Mouse (Mus musculus) brain, embryonic 14.5 days (tissue): ENCODE results near the gene B4galnt4. TPM values are rescaled to one million over a fixed set of nuclear protein-coding genes. Genes with fewer than 3 reads are reported as not detected.

ENCODE experiments used
- DNase-seq: peaks from one replicate; pipeline ENCODE4 v3.0.0-alpha.2; 2011; ENCODE audit warnings: low read depth
- CTCF ChIP-seq: fragments of 200-500 bp; IDR thresholded peaks from 2 replicates; pipeline ENCODE4 v1.5.1; 2012; ENCODE audit warnings: inconsistent platforms, mild to moderate bottlenecking, moderate library complexity, borderline replicate concordance; ENCODE audit not compliant: insufficient read depth, insufficient read length; ENCODE audit errors: extremely low read depth
- POLR2A ChIP-seq: fragments of 200-500 bp; IDR thresholded peaks from 2 replicates; pipeline ENCODE4 v1.6.1; 2012; ENCODE audit warnings: mild to moderate bottlenecking, inconsistent platforms, borderline replicate concordance; ENCODE audit not compliant: poor library complexity, insufficient read depth, insufficient read length, severe bottlenecking; ENCODE audit errors: extremely low read depth
- polyA plus RNA-seq: library from polyadenylated mRNA; depleted of rRNA; stranded (reverse); fragments of >200 nt; gene quantifications from 2 replicates; pipeline ENCODE4 v1.2.3, GENCODE M21; 2012; rRNA removed

Gene B4galnt4
- polyA plus RNA-seq, 1 experiment = 151 TPM

DNA sequence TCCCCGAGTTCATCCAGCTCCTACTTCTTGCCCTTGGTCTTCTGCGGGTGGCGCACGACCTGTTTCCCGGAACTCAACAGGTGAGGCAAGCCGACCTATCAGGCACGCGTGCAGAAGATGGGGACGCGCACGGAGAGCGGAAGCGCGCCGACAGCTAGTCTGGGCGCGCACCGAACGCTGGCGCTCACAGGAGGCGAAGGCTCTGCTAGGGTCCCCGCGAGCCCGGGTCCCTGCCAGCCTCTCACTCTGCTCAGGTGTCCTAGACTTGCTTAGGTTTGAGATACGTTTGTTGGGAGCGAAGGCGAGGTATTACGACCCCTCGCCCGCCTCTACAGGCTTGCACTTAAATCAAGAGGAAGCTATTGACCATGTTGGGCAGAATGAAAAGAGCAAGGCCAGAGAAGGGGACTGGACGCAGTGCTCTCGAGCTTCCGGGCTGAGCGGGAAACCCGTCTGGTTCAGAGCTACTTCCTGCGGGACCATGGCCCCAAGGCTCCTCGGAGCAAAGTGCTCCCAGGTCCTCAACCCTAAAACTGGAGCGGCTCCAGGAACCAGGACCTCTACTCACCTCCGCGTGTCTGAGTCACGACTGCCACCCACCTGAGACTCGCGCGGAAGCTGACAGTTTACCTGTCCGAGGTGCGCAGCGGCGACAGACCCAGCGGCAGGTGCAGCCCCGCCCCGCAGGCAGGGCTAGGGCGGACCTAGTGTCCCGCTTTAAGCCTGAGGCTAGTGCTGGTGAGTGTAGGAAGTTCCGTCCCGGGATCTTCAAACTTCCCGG, 39.2 kb downstream of the B4galnt4 start, which contains the start of gene Sigirr:
TSS of gene Sigirr (minus strand) at position 662 of the 781 bp plus-strand sequence.
- TF ChIP-seq CTCF (no peak), POLR2A (no peak)
- peak; percentile 53 for DNase-seq

DNA sequence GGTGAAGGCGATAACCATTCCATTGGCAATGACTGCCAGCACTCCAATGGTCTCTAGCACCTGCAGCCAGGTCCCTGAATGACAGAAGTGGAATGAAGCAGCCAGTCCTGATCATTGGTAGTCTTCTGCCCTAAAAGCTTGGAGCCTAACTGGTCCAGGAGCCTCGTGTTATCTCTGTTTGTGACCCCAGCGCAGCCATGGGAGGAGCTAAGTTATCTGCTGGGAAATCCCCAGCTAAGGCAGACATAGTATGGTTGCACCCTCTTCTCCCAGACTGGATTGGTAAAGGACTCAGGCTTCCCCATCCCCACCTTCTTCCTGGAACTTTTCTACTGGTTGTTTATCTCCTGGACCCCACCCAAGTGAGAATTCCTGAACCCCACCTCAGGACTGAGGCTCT, 42.3 kb downstream of the B4galnt4 start:
- DNase-seq = no peak
- TF ChIP-seq POLR2A = no peak
- TF ChIP-seq CTCF = no peak

DNA sequence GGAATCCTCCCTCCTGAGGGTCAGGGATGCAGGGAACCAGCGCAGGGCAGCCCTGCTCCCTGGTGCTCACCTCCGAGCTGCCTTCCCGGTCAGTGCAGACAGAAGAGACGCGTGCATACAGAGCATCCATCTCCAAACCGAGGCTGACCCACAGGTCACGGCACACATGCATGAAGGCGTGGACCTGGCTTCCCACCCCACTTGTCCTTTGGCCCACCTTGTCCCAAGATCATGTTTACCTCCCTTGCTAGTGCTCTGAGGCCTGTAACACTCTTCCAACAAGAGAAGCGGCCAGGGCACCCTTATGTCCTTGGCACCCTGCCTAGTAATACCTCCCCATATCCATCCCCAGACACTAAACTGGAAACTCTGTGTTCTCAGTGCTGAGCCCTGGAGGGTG, 55.0 kb downstream of the B4galnt4 start:
- DNase-seq = no peak
- TF ChIP-seq POLR2A (no peak), CTCF (no peak)

DNA sequence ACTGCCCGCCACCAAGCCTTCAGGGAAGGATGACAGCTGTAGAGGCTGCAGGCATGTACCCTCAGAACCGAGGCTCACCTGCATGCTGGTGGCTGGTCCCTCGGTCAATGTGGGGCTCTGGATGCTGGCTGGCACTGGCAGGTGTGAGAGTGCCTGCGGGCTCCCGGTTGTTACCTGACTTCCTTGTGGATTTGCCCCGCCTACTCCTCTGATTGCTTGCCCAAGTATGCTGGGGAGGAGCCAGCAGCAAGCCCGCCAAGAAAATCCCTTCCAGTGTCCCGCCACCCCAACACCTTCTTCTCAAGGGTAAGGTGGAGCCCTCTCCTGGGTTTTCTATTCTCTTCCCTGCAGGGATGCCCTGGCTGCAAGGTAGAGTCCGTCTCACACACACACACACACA, 56.7 kb downstream of the B4galnt4 start, which contains the start of gene Ano9:
TSS of gene Ano9 (minus strand) at position 171 of the 400 bp plus-strand sequence.
- TF ChIP-seq POLR2A = no peak
- TF ChIP-seq CTCF = no peak
- no peak for DNase-seq

DNA sequence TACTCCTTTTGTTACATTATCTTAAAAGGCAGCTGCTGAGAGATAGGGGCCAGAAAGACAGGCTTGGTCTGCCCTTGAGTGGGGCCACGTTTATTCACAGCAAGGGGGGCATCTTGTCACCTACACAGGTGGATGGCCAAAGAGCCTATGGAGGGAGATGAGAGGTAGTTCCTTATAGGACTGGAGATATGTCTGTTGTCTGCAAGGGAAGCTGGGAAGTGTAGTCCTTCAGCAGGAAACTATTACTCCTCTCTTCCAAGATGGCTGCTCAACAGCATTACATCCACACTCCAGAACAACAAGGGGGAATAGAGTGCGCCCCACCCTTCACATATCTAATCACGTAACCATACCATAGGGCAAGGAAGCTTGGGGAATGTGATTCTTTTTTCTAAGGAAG, 58.6 kb downstream of the B4galnt4 start:
- peak; percentile 22 for DNase-seq

DNA sequence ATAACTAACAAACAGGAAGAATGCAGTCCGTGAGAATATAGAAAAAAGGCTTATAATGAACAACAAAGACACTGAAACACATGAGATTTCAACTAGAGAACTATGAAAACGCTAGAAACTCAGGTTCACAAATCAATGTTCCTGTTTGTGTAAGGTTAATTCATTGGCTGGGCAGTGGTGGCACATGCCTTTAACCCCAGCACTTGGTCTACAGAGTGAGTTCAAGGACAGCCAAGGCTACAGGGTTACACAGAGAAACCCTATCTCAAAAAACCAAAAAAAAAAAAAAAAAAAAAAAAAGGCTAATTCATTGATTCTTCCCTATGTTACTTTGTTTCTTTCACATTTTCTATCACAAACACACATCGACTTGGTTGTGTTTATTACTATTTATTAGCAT, 59.7 kb downstream of the B4galnt4 start:
- TF ChIP-seq POLR2A = no peak
- DNase-seq = no peak

More for the DNA sequence above, 58.6 kb downstream of the B4galnt4 start:
- no peak for TF ChIP-seq POLR2A
- TF ChIP-seq CTCF = no peak

DNA sequence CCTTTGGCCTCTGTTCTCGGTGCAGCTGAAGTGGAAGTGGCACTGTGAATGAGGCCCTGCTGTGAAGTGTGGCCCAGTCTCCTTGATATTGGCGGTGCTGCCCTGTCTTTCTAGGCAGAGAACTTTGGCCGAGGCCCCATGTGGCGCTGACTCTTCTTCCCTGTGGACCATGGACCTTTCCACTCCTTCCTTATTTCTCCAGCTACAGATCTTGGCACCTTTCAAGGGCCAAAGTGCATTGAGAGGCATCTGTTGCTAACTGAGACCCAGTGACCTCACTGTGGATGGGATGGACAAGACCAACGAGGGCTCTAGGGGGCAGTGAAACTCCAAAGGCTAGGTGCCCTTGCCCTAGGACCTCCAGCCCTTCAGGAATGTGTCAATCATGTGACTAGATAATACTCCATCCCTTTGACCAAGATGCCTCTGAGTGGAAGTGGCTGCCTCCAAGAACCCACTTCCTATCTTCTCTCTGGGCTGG, 60.2 kb downstream of the B4galnt4 start:
- no peak for DNase-seq
- TF ChIP-seq CTCF = no peak

Other genes with a start within 250 kb of the B4galnt4 start
- 7.7 and 12.8 TPM in 2 replicates for gene Zfp941, start 238.9 kb upstream of the B4galnt4 start, polyA plus RNA-seq
- gene Urah, start 226.1 kb upstream of the B4galnt4 start, polyA plus RNA-seq = 0.25 TPM in 1 of 2 replicates, not detected in the other
- 0.23 TPM in 1 of 2 replicates, not detected in the other for gene Scgb1c1, start 215.6 kb upstream of the B4galnt4 start, polyA plus RNA-seq
- 0.06 and 0.07 TPM in 2 replicates for gene Odf3, start 213.3 kb upstream of the B4galnt4 start, polyA plus RNA-seq
- gene Gm45785, start 204.8 kb upstream of the B4galnt4 start, polyA plus RNA-seq = 0.19 and 0.21 TPM in 2 replicates
- 103 and 106 TPM in 2 replicates for gene Ric8a, start 204.1 kb upstream of the B4galnt4 start, polyA plus RNA-seq
- 26.9 and 32.1 TPM in 2 replicates for gene Bet1l, start 203.5 kb upstream of the B4galnt4 start, polyA plus RNA-seq
- gene Psmd13, start 179.1 kb upstream of the B4galnt4 start, polyA plus RNA-seq = 138 and 146 TPM in 2 replicates
- gene Sirt3, start 178.8 kb upstream of the B4galnt4 start, polyA plus RNA-seq = 41.3 and 46.9 TPM in 2 replicates
- not detected in 2 replicates for gene Cox8b, start 160.7 kb upstream of the B4galnt4 start, polyA plus RNA-seq
- 0.18 and 0.21 TPM in 2 replicates for gene Nlrp6, start 140.2 kb upstream of the B4galnt4 start, polyA plus RNA-seq
- 13.2 and 18.9 TPM in 2 replicates for gene Pgghg, start 119.7 kb upstream of the B4galnt4 start, polyA plus RNA-seq
- gene Ifitm5, start 110.8 kb upstream of the B4galnt4 start, polyA plus RNA-seq = 0.78 and 7.3 TPM in 2 replicates
- not detected in 2 replicates for gene Gm45717, start 105.2 kb upstream of the B4galnt4 start, polyA plus RNA-seq
- gene Ifitm2, start 105.1 kb upstream of the B4galnt4 start, polyA plus RNA-seq = 153 and 201 TPM in 2 replicates
- 23.4 and 31.8 TPM in 2 replicates for gene Ifitm1, start 93.9 kb upstream of the B4galnt4 start, polyA plus RNA-seq
- 13.0 and 26.1 TPM in 2 replicates for gene Ifitm3, start 50.3 kb upstream of the B4galnt4 start, polyA plus RNA-seq
- 0.73 and 0.77 TPM in 2 replicates for gene Ifitm6, start 43.2 kb upstream of the B4galnt4 start, polyA plus RNA-seq
- gene Gm17387, start 32.0 kb upstream of the B4galnt4 start, polyA plus RNA-seq = not detected in 2 replicates
- 2.5 and 2.9 TPM in 2 replicates for gene Pkp3, start 17.1 kb downstream of the B4galnt4 start, polyA plus RNA-seq
- gene Sigirr, start 39.5 kb downstream of the B4galnt4 start, polyA plus RNA-seq = 1.8 and 2.1 TPM in 2 replicates
- gene Ano9, start 56.7 kb downstream of the B4galnt4 start, polyA plus RNA-seq = 0.44 and 1.4 TPM in 2 replicates
- gene Ptdss2, start 61.3 kb downstream of the B4galnt4 start, polyA plus RNA-seq = 55.3 and 57.0 TPM in 2 replicates
- gene Rnh1, start 111.8 kb downstream of the B4galnt4 start, polyA plus RNA-seq = 35.2 and 41.2 TPM in 2 replicates
- gene Hras, start 132.9 kb downstream of the B4galnt4 start, polyA plus RNA-seq = 150 and 154 TPM in 2 replicates
- 19.8 and 22.8 TPM in 2 replicates for gene Lrrc56, start 133.1 kb downstream of the B4galnt4 start, polyA plus RNA-seq
- gene Lmntd2, start 153.0 kb downstream of the B4galnt4 start, polyA plus RNA-seq = 3.1 and 4.9 TPM in 2 replicates
- 25.0 and 39.3 TPM in 2 replicates for gene Rassf7, start 154.8 kb downstream of the B4galnt4 start, polyA plus RNA-seq
- gene Phrf1, start 167.7 kb downstream of the B4galnt4 start, polyA plus RNA-seq = 19.9 and 47.1 TPM in 2 replicates
- 1.3 and 1.6 TPM in 2 replicates for gene Irf7, start 205.4 kb downstream of the B4galnt4 start, polyA plus RNA-seq
- gene Cdhr5, start 215.7 kb downstream of the B4galnt4 start, polyA plus RNA-seq = 0.04 and 0.06 TPM in 2 replicates
- gene Sct, start 218.0 kb downstream of the B4galnt4 start, polyA plus RNA-seq = 2.4 and 3.8 TPM in 2 replicates
- 1.2 and 1.4 TPM in 2 replicates for gene Drd4, start 230.9 kb downstream of the B4galnt4 start, polyA plus RNA-seq